Mouse (Mus musculus) MEL (cell line): ENCODE data around the gene Xlr4b.

Experiments used
- CHD2 ChIP-seq: IDR thresholded peaks from 2 replicates; pipeline ENCODE4 v1.6.1; 2011; ENCODE audit warnings: low read length, improper control_type of control experiment
- HCFC1 ChIP-seq: IDR thresholded peaks from 2 replicates; pipeline ENCODE4 v1.6.1; 2012; ENCODE audit warnings: low read depth, mild to moderate bottlenecking, inconsistent platforms, low read length, improper control_type of control experiment, moderate library complexity
- POLR2A ChIP-seq, 2 experiments: IDR thresholded peaks; 2 replicates each; pipeline ENCODE4 v1.6.1; 2011 to 2012; ENCODE audit warnings: low read length in 2 of 2, mild to moderate bottlenecking in 2 of 2, control low read depth in 1 of 2, improper control_type of control experiment in 1 of 2, low read depth in 1 of 2, moderate library complexity in 1 of 2; ENCODE audit not compliant: control insufficient read depth in 1 of 2, insufficient read depth in 1 of 2, poor library complexity in 1 of 2

DNA sequence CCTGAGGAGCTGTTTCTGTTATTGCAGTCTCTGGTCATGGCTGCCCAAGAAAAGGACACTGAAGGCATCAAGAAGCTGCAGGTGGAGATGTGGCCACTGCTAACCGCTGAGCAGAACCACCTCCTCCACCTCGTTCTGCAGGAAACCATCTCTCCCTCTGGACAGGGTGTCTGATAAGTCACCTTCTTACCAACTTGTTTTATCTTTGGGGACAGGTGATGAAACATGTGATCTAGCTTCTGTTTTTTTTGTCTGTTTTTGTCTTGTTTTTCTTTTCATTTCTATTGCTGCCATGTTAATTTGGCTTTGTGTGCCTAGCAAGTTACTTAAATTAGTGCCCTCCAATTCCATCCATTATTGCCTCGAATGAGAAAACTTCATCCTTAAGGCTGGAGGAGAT, 15.2 kb downstream of the Xlr4b start:
- TF ChIP-seq HCFC1 = no peak
- no peak for TF ChIP-seq POLR2A (IDR thresholded peaks at IDR 0.05; ENCODE audit: control insufficient read depth in 1 of 2, insufficient read depth in 1 of 2, low read depth in 1 of 2, low read length in 2 of 2, poor library complexity in 1 of 2)
- no peak for TF ChIP-seq CHD2
